Mouse (Mus musculus) cerebellum, adult 8-10 months (tissue): Measurements from ENCODE around the gene Sar1b.
"Not testable (repeated sequence)": the region's sequence is repeated elsewhere in the genome, so short reads cannot be mapped to it uniquely, and the experiment has no call there.

ENCODE experiments used
- DNase-seq: peaks from one replicate; pipeline ENCODE4 v3.0.0; 2022

The Sar1b gene

GRCm38 (mm10) chr11:51763213-51763907 lies at the start of gene Sar1b, which contains the start of gene Sec24a:
Gene Sar1b (plus strand): TSS chr11:51763687.
Gene Sec24a (minus strand): TSS chr11:51763634.
- DNase-seq: peak; percentile 81

- no peak for DNase-seq
Observed at GRCm38 (mm10) chr11:51721066-51721465, 42.4 kb upstream of the Sar1b start.

- no peak for DNase-seq
Observed at GRCm38 (mm10) chr11:51732883-51733282, 30.6 kb upstream of the Sar1b start.

GRCm38 (mm10) chr11:51734218-51734617 lies 29.3 kb upstream of the Sar1b start:
- not testable (repeated sequence) for DNase-seq

GRCm38 (mm10) chr11:51738651-51739403 lies 24.7 kb upstream of the Sar1b start:
- no peak for DNase-seq

GRCm38 (mm10) chr11:51740701-51741100 lies 22.8 kb upstream of the Sar1b start:
- DNase-seq: no peak

GRCm38 (mm10) chr11:51746096-51746495 lies 17.4 kb upstream of the Sar1b start:
- DNase-seq: no peak

GRCm38 (mm10) chr11:51751623-51752225 lies 11.8 kb upstream of the Sar1b start:
- not testable (repeated sequence) for DNase-seq

GRCm38 (mm10) chr11:51755621-51756311 lies 7.7 kb upstream of the Sar1b start:
- no peak for DNase-seq

GRCm38 (mm10) chr11:51756352-51756771 lies 7.1 kb upstream of the Sar1b start:
- DNase-seq: peak; percentile 88

GRCm38 (mm10) chr11:51757023-51757422 lies 6.5 kb upstream of the Sar1b start:
- DNase-seq: no peak

- no peak for DNase-seq
Observed at GRCm38 (mm10) chr11:51757625-51758024, 5.9 kb upstream of the Sar1b start.

- not testable (repeated sequence) for DNase-seq
Observed at GRCm38 (mm10) chr11:51758207-51758606, 5.3 kb upstream of the Sar1b start.

GRCm38 (mm10) chr11:51759251-51759650 lies 4.2 kb upstream of the Sar1b start:
- DNase-seq: no peak

GRCm38 (mm10) chr11:51759941-51760657 lies 3.4 kb upstream of the Sar1b start:
- DNase-seq: no peak

GRCm38 (mm10) chr11:51761241-51761640 lies 2.2 kb upstream of the Sar1b start:
- DNase-seq: no peak

GRCm38 (mm10) chr11:51763955-51764354 lies 468 bp downstream of the Sar1b start:
- no peak for DNase-seq

- no peak for DNase-seq
Observed at GRCm38 (mm10) chr11:51764816-51765215, 1.3 kb downstream of the Sar1b start.

GRCm38 (mm10) chr11:51767579-51768220 lies 4.2 kb downstream of the Sar1b start:
- no peak for DNase-seq

GRCm38 (mm10) chr11:51768296-51768695 lies 4.8 kb downstream of the Sar1b start:
- no peak for DNase-seq

- no peak for DNase-seq
Observed at GRCm38 (mm10) chr11:51775507-51775906, 12.0 kb downstream of the Sar1b start.

- no peak for DNase-seq
Observed at GRCm38 (mm10) chr11:51777478-51777877, 14.0 kb downstream of the Sar1b start.
